Mouse (Mus musculus) neural tube, embryonic 15.5 days (tissue): ENCODE measurements around the gene Palm2. TPM values are rescaled to one million over a fixed set of nuclear protein-coding genes. Genes with fewer than 3 reads are reported as not detected.

Experiments used
- ATAC-seq: fragments of 200-750 bp; cut with Nextera tagmentation; 2 replicates; pipeline ENCODE4 v1.8.0; 2017; ENCODE audit warnings: mild to moderate bottlenecking, moderate TSS enrichment, moderate library complexity; ENCODE audit not compliant: low FRiP score
- H3K27ac ChIP-seq: fragments of 300-500 bp; sonication (generic); replicated peaks from 2 replicates; pipeline ENCODE4 v1.5.1; 2015; ENCODE audit warnings: mild to moderate bottlenecking, inconsistent platforms
- H3K27me3 ChIP-seq: fragments of 300-500 bp; sonication (generic); replicated peaks from 2 replicates; pipeline ENCODE4 v1.6.1; 2015; ENCODE audit warnings: inconsistent platforms
- H3K36me3 ChIP-seq: fragments of 300-500 bp; sonication (generic); 2 replicates; pipeline ENCODE4 v1.6.1; 2015; ENCODE audit warnings: inconsistent platforms
- H3K4me1 ChIP-seq: fragments of 300-500 bp; sonication (generic); 2 replicates; pipeline ENCODE4 v1.6.1; 2015; ENCODE audit warnings: inconsistent platforms
- H3K4me2 ChIP-seq: fragments of 300-500 bp; sonication (generic); 2 replicates; pipeline ENCODE4 v1.6.1; 2015; ENCODE audit warnings: inconsistent platforms, mild to moderate bottlenecking, moderate library complexity
- H3K4me3 ChIP-seq: fragments of 300-500 bp; sonication (generic); replicated peaks from 2 replicates; pipeline ENCODE4 v1.5.1; 2015; ENCODE audit warnings: mild to moderate bottlenecking, inconsistent platforms
- H3K9ac ChIP-seq: fragments of 300-500 bp; sonication (generic); replicated peaks from 2 replicates; pipeline ENCODE4 v1.6.1; 2015; ENCODE audit warnings: mild to moderate bottlenecking, inconsistent platforms
- H3K9me3 ChIP-seq: fragments of 300-500 bp; sonication (generic); replicated peaks from 2 replicates; pipeline ENCODE4 v1.6.1; 2016; ENCODE audit warnings: inconsistent platforms
- WGBS: fragments of 180-500 bp; shearing (Covaris S2); methylation state at CpG from one replicate; pipeline ENCODE4 v1.1.7; 2015; ENCODE audit warnings: mixed read lengths; 5-methylcytosine and 5-hydroxymethylcytosine counted together
- polyA plus RNA-seq: library from polyadenylated mRNA; unstranded; fragments of >200 nt; fragmentation: Nextera tagmentation; extraction: Ambion mirVana; gene quantifications from 2 replicates; pipeline ENCODE4 v1.2.1, GENCODE M21; 2015

Palm2 gene
- polyA plus RNA-seq, 1 experiment from 2014 or later, result 16.9 TPM

DNA sequence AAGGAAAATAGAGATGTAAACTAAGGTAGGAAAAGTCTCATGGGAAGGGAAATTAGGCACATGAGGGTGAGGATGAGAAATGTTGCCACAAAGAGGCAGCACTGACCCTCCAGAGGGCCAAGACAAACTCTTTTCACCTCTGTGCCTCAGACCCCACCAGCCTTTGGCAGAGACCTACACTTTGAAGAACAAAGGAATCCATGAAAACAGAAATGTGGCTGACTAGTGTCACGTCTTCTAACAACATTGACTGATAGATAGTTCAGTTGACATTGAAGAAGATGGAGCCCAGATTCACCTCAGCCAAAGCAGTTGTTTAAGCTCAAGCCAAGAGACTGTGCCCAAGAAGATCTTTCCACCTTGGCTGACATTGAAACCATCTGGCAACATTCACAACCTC, 191.7 kb downstream of the Palm2 start:
- H3K4me3 ChIP-seq, result no peak overlapping the region
- no peak overlapping the region for H3K4me2 ChIP-seq
- H3K4me1 ChIP-seq, result no peaks in the 10 kb centered on the region
- H3K9me3 ChIP-seq, result no peaks in the 10 kb centered on the region
- 76% methylated on average over 1 of the region's 1 CpGs for WGBS
- ATAC-seq, result no peak
- no peaks in the 10 kb centered on the region for H3K36me3 ChIP-seq
- no peak overlapping the region for H3K9ac ChIP-seq
- no peak overlapping the region for H3K27ac ChIP-seq
- no peaks in the 10 kb centered on the region for H3K27me3 ChIP-seq

- Histone ChIP-seq H3K4me1 (no peaks in the 10 kb centered on the region), H3K27me3 (no peaks in the 10 kb centered on the region), H3K36me3 (no peaks in the 10 kb centered on the region), H3K9ac (no peak overlapping the region), H3K4me3 (no peak overlapping the region), H3K27ac (no peak overlapping the region), H3K9me3 (no peaks in the 10 kb centered on the region), H3K4me2 (no peak overlapping the region)
- 94% methylated on average over 5 of the region's 5 CpGs for WGBS
- ATAC-seq, result no peak
Observed at GRCm38 (mm10) chr4:57626921-57627320, 192.9 kb downstream of the Palm2 start.

DNA sequence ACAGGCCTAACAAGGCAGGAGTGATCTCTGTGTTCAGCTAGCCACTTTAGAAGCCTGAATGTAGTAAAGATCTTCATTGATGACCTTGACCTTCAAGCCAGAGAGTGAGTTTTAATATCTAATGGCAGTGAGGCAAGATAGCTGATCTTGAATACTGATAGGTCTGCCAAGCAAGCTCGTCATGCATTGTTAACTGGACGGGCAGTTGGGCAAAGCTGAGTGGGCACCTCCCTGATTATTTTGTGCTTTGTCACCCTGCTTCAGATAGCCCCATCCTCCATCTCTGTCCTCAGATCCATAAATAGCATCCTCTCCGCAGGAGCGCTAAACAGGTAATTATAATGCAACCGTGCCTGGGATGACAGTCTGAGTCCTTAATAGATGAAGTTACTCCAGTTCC, 198.3 kb downstream of the Palm2 start:
- no peak overlapping the region for H3K4me3 ChIP-seq
- H3K36me3 ChIP-seq, result no peaks in the 10 kb centered on the region
- H3K9ac ChIP-seq, result no peak overlapping the region
- H3K27ac ChIP-seq, result no peak overlapping the region
- H3K9me3 ChIP-seq, result no peaks in the 10 kb centered on the region
- ATAC-seq, result no peak
- H3K4me1 ChIP-seq, result peaks cover 12% of the 10 kb centered on the region
- H3K4me2 ChIP-seq, result no peak overlapping the region
- WGBS, result 68% methylated on average over 5 of the region's 5 CpGs
- no peaks in the 10 kb centered on the region for H3K27me3 ChIP-seq

DNA sequence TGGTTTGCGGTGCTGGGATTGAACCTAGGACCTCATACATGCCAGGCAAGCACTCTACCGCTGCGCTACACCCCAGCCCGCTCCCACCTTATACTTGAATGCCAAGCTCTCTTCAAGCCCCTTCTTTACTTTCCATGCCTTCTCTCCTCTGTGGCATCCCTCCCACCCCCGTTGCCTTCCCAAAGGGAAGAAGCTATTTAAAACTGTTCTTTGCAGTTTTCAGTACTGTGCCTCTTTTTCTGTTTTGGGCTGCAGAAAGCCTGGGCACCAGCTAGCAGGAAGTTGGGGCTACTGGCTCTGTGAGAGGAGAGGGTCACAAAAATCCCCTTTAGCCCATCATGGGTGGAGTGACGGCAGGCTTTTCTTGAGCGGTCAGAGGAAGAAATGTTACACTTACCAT, 199.0 kb downstream of the Palm2 start:
- 95% methylated on average over 7 of the region's 7 CpGs for WGBS
- Histone ChIP-seq H3K4me2 (no peak overlapping the region), H3K4me3 (no peak overlapping the region), H3K9me3 (no peaks in the 10 kb centered on the region), H3K36me3 (no peaks in the 10 kb centered on the region), H3K4me1 (peaks cover 15% of the 10 kb centered on the region), H3K27me3 (no peaks in the 10 kb centered on the region), H3K27ac (no peak overlapping the region), H3K9ac (no peak overlapping the region)
- no peak for ATAC-seq

DNA sequence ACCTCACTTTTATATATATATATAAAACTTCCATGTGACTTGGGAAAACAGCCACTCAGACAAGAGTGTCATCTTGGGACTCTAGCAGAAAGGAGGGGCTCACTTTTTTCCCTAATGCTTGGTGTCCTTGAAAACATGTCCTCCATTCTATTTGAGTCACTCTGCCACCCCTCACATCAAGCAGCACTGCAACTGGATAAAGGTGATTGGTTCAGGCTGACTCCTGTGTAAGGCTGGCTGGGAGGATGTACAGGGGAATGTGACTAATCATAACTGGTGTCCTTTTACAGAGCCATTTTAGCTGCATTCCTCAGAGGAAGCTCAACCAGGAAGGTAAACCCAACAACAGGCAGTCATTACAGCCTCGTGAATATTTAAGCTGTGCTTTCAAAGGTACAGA, 200.9 kb downstream of the Palm2 start:
- Histone ChIP-seq H3K4me1 (peaks cover 30% of the 10 kb centered on the region), H3K27me3 (no peaks in the 10 kb centered on the region), H3K4me2 (no peak overlapping the region), H3K9me3 (no peaks in the 10 kb centered on the region), H3K27ac (no peak overlapping the region), H3K36me3 (no peaks in the 10 kb centered on the region), H3K9ac (no peak overlapping the region), H3K4me3 (no peak overlapping the region)
- no peak for ATAC-seq
- 52% methylated on average over 1 of the region's 1 CpGs for WGBS

DNA sequence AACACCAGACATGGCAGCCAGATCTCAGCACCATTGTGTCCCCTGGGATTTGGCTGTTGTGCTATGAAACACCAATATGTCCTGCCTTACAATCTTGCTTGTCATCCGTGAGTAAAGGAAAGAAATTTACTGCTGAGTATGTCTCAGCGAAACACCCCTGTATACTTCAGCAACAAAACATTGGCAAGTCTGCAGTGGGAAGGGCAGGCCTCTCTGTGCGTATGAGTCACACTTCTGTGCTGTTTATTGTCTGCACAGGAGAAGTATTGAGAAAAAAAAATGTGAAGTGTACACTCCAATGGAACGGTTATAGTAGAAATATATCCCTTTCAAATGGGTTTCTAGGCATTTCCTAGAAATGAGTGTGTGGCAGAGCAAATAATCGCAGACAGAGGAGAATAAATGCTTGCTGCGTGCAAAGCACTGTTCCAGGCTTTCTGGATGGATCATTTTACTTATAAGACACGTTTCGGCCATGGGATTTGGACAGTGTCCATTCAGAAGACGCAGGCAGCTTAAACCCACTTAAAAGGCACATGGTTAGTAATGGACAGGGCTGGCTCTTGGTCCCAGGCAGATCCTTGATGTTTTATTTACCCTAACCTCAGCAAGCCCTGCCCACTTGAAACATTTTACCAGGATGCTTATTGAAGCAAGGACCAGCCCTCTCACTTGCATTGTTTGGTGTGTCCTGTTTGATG, 202.9 kb downstream of the Palm2 start:
- H3K27me3 ChIP-seq, result no peaks in the 10 kb centered on the region
- WGBS, result 66% methylated on average over 9 of the region's 9 CpGs

GRCm38 (mm10) chr4:57637636-57638386, 203.8 kb downstream of the Palm2 start:
- H3K9me3 ChIP-seq, result no peaks in the 10 kb centered on the region
- no peaks in the 10 kb centered on the region for H3K27me3 ChIP-seq
- H3K9ac ChIP-seq, result peak overlapping the region; percentile 52
- peak overlapping the region; percentile 44 for H3K4me3 ChIP-seq
- H3K4me1 ChIP-seq, result peaks cover 35% of the 10 kb centered on the region
- 27% methylated on average over 24 of the region's 24 CpGs for WGBS
- H3K4me2 ChIP-seq, result peak overlapping the region; percentile 59
- peak; percentile 88 for ATAC-seq
- H3K27ac ChIP-seq, result peak overlapping the region; percentile 82
- H3K36me3 ChIP-seq, result no peaks in the 10 kb centered on the region

More for the DNA sequence above, 202.9 kb downstream of the Palm2 start:
- Histone ChIP-seq H3K36me3 (no peaks in the 10 kb centered on the region), H3K9me3 (no peaks in the 10 kb centered on the region), H3K27ac (peak overlapping the region; percentile 82), H3K4me3 (peak overlapping the region; percentile 44; the same call in 1 of the 2 replicates), H3K9ac (peak overlapping the region; percentile 52), H3K4me2 (peak overlapping the region; percentile 59), H3K4me1 (peaks cover 35% of the 10 kb centered on the region)
- ATAC-seq, result peak; percentile 29; the same call in 1 of the 2 replicates

DNA sequence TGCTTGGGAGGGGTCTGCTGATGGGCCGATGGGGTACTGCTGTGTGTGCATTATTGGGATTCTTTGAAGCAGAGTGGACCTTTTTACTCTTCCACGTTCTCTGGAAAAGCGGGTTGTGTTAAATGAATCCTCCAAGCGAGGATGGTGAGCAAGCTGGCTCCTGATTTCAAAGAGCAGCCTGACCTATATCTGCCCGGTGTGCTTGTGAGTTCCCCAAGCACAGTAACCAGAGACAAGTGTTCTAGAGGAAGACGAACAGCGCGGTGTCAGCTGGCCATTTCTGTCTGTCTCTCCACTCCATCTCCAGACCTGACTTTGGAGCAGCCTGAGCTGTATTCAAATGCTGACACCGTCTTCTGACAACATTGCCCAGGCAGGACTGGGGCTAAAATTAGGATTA, 204.9 kb downstream of the Palm2 start:
- peaks cover 35% of the 10 kb centered on the region for H3K4me1 ChIP-seq
- peak overlapping the region; percentile 52 for H3K9ac ChIP-seq
- ATAC-seq, result no peak
- no peaks in the 10 kb centered on the region for H3K36me3 ChIP-seq
- no peaks in the 10 kb centered on the region for H3K27me3 ChIP-seq
- peak overlapping the region; percentile 44 for H3K4me3 ChIP-seq
- peak overlapping the region; percentile 59 for H3K4me2 ChIP-seq
- H3K9me3 ChIP-seq, result no peaks in the 10 kb centered on the region
- 73% methylated on average over 9 of the region's 9 CpGs for WGBS
- peak overlapping the region; percentile 82 for H3K27ac ChIP-seq

- 46% methylated on average over 7 of the region's 7 CpGs for WGBS
- H3K4me1 ChIP-seq, result peaks cover 35% of the 10 kb centered on the region
- H3K27ac ChIP-seq, result no peak overlapping the region
- no peak for ATAC-seq
- H3K9ac ChIP-seq, result no peak overlapping the region
- no peaks in the 10 kb centered on the region for H3K9me3 ChIP-seq
- no peaks in the 10 kb centered on the region for H3K27me3 ChIP-seq
- H3K4me3 ChIP-seq, result no peak overlapping the region
- no peaks in the 10 kb centered on the region for H3K36me3 ChIP-seq
- peak overlapping the region; percentile 59 for H3K4me2 ChIP-seq
Observed at GRCm38 (mm10) chr4:57640222-57640621, 206.2 kb downstream of the Palm2 start.

- Histone ChIP-seq H3K4me1 (peaks cover 35% of the 10 kb centered on the region), H3K9ac (no peak overlapping the region), H3K27ac (no peak overlapping the region), H3K4me3 (no peak overlapping the region), H3K27me3 (no peaks in the 10 kb centered on the region), H3K4me2 (no peak overlapping the region), H3K36me3 (no peaks in the 10 kb centered on the region), H3K9me3 (no peaks in the 10 kb centered on the region)
- WGBS, result 82% methylated on average over 3 of the region's 3 CpGs
- ATAC-seq, result no peak
Observed at GRCm38 (mm10) chr4:57640971-57641370, 206.9 kb downstream of the Palm2 start.

- Histone ChIP-seq H3K4me3 (no peak overlapping the region), H3K27ac (no peak overlapping the region), H3K4me2 (no peak overlapping the region), H3K27me3 (no peaks in the 10 kb centered on the region), H3K9me3 (no peaks in the 10 kb centered on the region), H3K9ac (no peak overlapping the region), H3K36me3 (peaks cover 11% of the 10 kb centered on the region; the same call in 1 of the 2 replicates), H3K4me1 (no peaks in the 10 kb centered on the region)
- no peak for ATAC-seq
- WGBS, result 69% methylated on average over 1 of the region's 1 CpGs
Observed at GRCm38 (mm10) chr4:57650994-57651393, 216.9 kb downstream of the Palm2 start.

GRCm38 (mm10) chr4:57651547-57651946, 217.5 kb downstream of the Palm2 start:
- H3K4me2 ChIP-seq, result no peak overlapping the region

More at GRCm38 (mm10) chr4:57651547-57651946, 217.5 kb downstream of the Palm2 start:
- ATAC-seq, result no peak
- H3K27ac ChIP-seq, result no peak overlapping the region
- H3K4me3 ChIP-seq, result no peak overlapping the region
- H3K36me3 ChIP-seq, result peaks cover 11% of the 10 kb centered on the region; the same call in 1 of the 2 replicates
- H3K9ac ChIP-seq, result no peak overlapping the region
- 75% methylated on average over 8 of the region's 8 CpGs for WGBS
- no peaks in the 10 kb centered on the region for H3K4me1 ChIP-seq
- no peaks in the 10 kb centered on the region for H3K9me3 ChIP-seq
- no peaks in the 10 kb centered on the region for H3K27me3 ChIP-seq
